In genomic region chr14:45074902-45075488, GRCm38 (mm10) we compare ENCODE assay signal across 14 mouse cellular contexts.
DNase-seq lines count a peak whose midpoint lies in the region; ATAC-seq and TF ChIP-seq lines count a peak whose summit lies in the region.
"Had no signal": no experiment of that assay in that cellular context is flagged by ENCODE, and none has a peak within 500 bp of the region (broad histone marks: within the 10 kb centered on the region; RNA-seq: fewer than 3 reads in every experiment).

No protein-coding gene starts in this region.

- DNase-seq in kidney, adult 18-20 months = peak; percentile 5
- DNase-seq in adipocyte (ENCODE audit: low spot score) (peak; percentile 66), MN1 (ENCODE audit: low spot score) (no peak)
- peak; percentile 27 for DNase-seq in kidney, postnatal 0 days (ENCODE audit: low spot score)
- peak; percentile 42 to 48 for DNase-seq in lung, postnatal 4 days
- DNase-seq in forebrain, embryonic 14.5 days (ENCODE audit: low spot score) = no peak
- DNase-seq: gastrocnemius, postnatal 14 days; liver, embryonic 13.5 days had no signal

- H3K27me3 ChIP-seq in kidney, embryonic 16.5 days (ENCODE audit: insufficient read depth, low read length) = no peaks in the 10 kb centered on the region
- no peaks in the 10 kb centered on the region for H3K27me3 ChIP-seq in kidney, postnatal 0 days (ENCODE audit: insufficient read depth, low read length)
- no peaks in the 10 kb centered on the region for H3K27me3 ChIP-seq in forebrain, embryonic 14.5 days (replicated peaks; ENCODE audit: control insufficient read depth, insufficient read depth, low read length)
- H3K27me3 ChIP-seq: CH12.LX; hindbrain, embryonic 15.5 days; liver, embryonic 13.5 days had no signal

- peaks cover 4% of the 10 kb centered on the region; the same call in 1 of the 2 replicates for H3K9me3 ChIP-seq in kidney, embryonic 16.5 days (ENCODE audit: low read length)
- H3K9me3 ChIP-seq in kidney, postnatal 0 days (replicated peaks; ENCODE audit: low read length) = no peaks in the 10 kb centered on the region
- no peaks in the 10 kb centered on the region for H3K9me3 ChIP-seq in forebrain, embryonic 14.5 days (replicated peaks; ENCODE audit: control insufficient read depth, low read length)
- H3K9me3 ChIP-seq: hindbrain, embryonic 15.5 days; liver, embryonic 13.5 days had no signal

- H3K4me2 ChIP-seq in kidney, embryonic 16.5 days (replicated peaks; ENCODE audit: low read depth, low read length) = no peak overlapping the region
- no peak overlapping the region for H3K4me2 ChIP-seq in kidney, postnatal 0 days (ENCODE audit: low read length)
- H3K4me2 ChIP-seq in forebrain, embryonic 14.5 days (ENCODE audit: low read length) = no peak overlapping the region
- H3K4me2 ChIP-seq: hindbrain, embryonic 15.5 days; liver, embryonic 13.5 days had no signal

- H3K36me3 ChIP-seq in kidney, embryonic 16.5 days (ENCODE audit: insufficient read depth, low read length) = no peaks in the 10 kb centered on the region
- H3K36me3 ChIP-seq in kidney, postnatal 0 days (ENCODE audit: insufficient read depth, low read length) = no peaks in the 10 kb centered on the region
- H3K36me3 ChIP-seq in forebrain, embryonic 14.5 days (ENCODE audit: control insufficient read depth, insufficient read depth, low read length) = no peaks in the 10 kb centered on the region
- H3K36me3 ChIP-seq: hindbrain, embryonic 15.5 days; liver, embryonic 13.5 days had no signal

- H3K4me1 ChIP-seq in kidney, embryonic 16.5 days (ENCODE audit: insufficient read depth, low read length) = no peaks in the 10 kb centered on the region
- peaks cover 5% of the 10 kb centered on the region; the same call in 1 of the 2 replicates for H3K4me1 ChIP-seq in kidney, postnatal 0 days (replicated peaks; ENCODE audit: insufficient read depth, low read length)
- H3K4me1 ChIP-seq in forebrain, embryonic 14.5 days (ENCODE audit: control insufficient read depth, insufficient read depth, low read length) = no peaks in the 10 kb centered on the region
- H3K4me1 ChIP-seq: hindbrain, embryonic 15.5 days; liver, embryonic 13.5 days had no signal

- no peak overlapping the region for H3K9ac ChIP-seq in kidney, embryonic 16.5 days (replicated peaks; ENCODE audit: low read length)
- H3K9ac ChIP-seq in kidney, postnatal 0 days (ENCODE audit: low read depth, low read length) = no peak overlapping the region
- H3K9ac ChIP-seq in forebrain, embryonic 14.5 days (ENCODE audit: low read length) = no peak overlapping the region
- H3K9ac ChIP-seq: hindbrain, embryonic 15.5 days; liver, embryonic 13.5 days had no signal

- WGBS in kidney, embryonic 16.5 days = 45% methylated on average over 4 of the region's 4 CpGs
- 38% methylated on average over 4 of the region's 4 CpGs for WGBS in kidney, postnatal 0 days
- 77% methylated on average over 4 of the region's 4 CpGs for WGBS in forebrain, embryonic 14.5 days

- ATAC-seq in kidney, embryonic 16.5 days (ENCODE audit: low FRiP score, low TSS enrichment) = no peak
- no peak for ATAC-seq in kidney, postnatal 0 days (replicated peaks; ENCODE audit: low FRiP score, low read depth)
- no peak for ATAC-seq in erythroblast, adult 5-6 weeks (replicated peaks; ENCODE audit: low FRiP score, poor library complexity, severe bottlenecking)
- ATAC-seq in forebrain, embryonic 14.5 days = no peak

- no peak overlapping the region for H3K4me3 ChIP-seq in kidney, embryonic 16.5 days (ENCODE audit: low read length)
- no peak overlapping the region for H3K4me3 ChIP-seq in kidney, postnatal 0 days (replicated peaks; ENCODE audit: low read depth, low read length)
- no peak overlapping the region for H3K4me3 ChIP-seq in forebrain, embryonic 14.5 days (ENCODE audit: low read depth, low read length)
- H3K4me3 ChIP-seq: hindbrain, embryonic 15.5 days; layer of hippocampus, adult 2 months; liver, embryonic 13.5 days; myocyte had no signal

- H3K27ac ChIP-seq in kidney, embryonic 16.5 days (ENCODE audit: low read length) = no peak overlapping the region
- H3K27ac ChIP-seq in kidney, postnatal 0 days = 0 out of 2 replicates have a peak overlapping the region, but pooled peaks have one; percentile 5
- H3K27ac ChIP-seq in forebrain, embryonic 14.5 days (ENCODE audit: low read depth, low read length) = no peak overlapping the region
- H3K27ac ChIP-seq: hindbrain, embryonic 15.5 days; layer of hippocampus, adult 2 months; liver, embryonic 13.5 days had no signal

- TF ChIP-seq CTCF in kidney, postnatal 0 days (IDR thresholded peaks at IDR 0.05; ENCODE audit: low read depth) = no peak

Comparison
In these comparisons a context has a peak if more than half of its experiments do, and no peak if none do; other contexts are left out.
1. DNase-seq: peak in kidney, adult 18-20 months (single experiment), adipocyte (single experiment), kidney, postnatal 0 days (single experiment) and lung, postnatal 4 days (2 of 2); none in MN1 (single experiment) and forebrain, embryonic 14.5 days (single experiment).